Mouse (Mus musculus) heart, embryonic 10.5 days (tissue): ENCODE measurements around the gene Nol10. TPM values are rescaled to one million over a fixed set of nuclear protein-coding genes. Genes with fewer than 3 reads are reported as not detected.

Source experiments
- DNase-seq: peaks from one replicate; pipeline ENCODE4 v3.0.0-alpha.2; 2017; ENCODE audit warnings: low spot score
- H3K27ac ChIP-seq: fragments of 300-500 bp; sonication (generic); 2 replicates; pipeline ENCODE4 v1.5.1; 2016; ENCODE audit warnings: mild to moderate bottlenecking
- H3K27me3 ChIP-seq: fragments of 300-500 bp; sonication (generic); 2 replicates; pipeline ENCODE4 v1.6.1; 2016; ENCODE audit warnings: mild to moderate bottlenecking; ENCODE audit not compliant: poor library complexity, insufficient read depth, severe bottlenecking
- H3K36me3 ChIP-seq: fragments of 300-500 bp; sonication (generic); 2 replicates; pipeline ENCODE4 v1.6.1; 2016; ENCODE audit warnings: mild to moderate bottlenecking, moderate library complexity
- H3K4me1 ChIP-seq: fragments of 300-500 bp; sonication (generic); 2 replicates; pipeline ENCODE4 v1.6.1; 2016; ENCODE audit warnings: mild to moderate bottlenecking
- H3K4me3 ChIP-seq: fragments of 300-500 bp; sonication (generic); 2 replicates; pipeline ENCODE4 v1.5.1; 2016; ENCODE audit warnings: mild to moderate bottlenecking, moderate library complexity
- H3K9me3 ChIP-seq: fragments of 300-500 bp; sonication (generic); 2 replicates; pipeline ENCODE4 v1.6.1; 2016; ENCODE audit warnings: mild to moderate bottlenecking, moderate library complexity
- WGBS: fragments of 180-500 bp; shearing (Covaris S2); methylation state at CpG from one replicate; pipeline ENCODE4 v1.1.7; 2016; 5-methylcytosine and 5-hydroxymethylcytosine counted together
- polyA plus RNA-seq: library from polyadenylated mRNA; unstranded; fragments of >200 nt; fragmentation: Nextera tagmentation; extraction: Ambion mirVana; gene quantifications from 2 replicates; pipeline ENCODE4 v1.2.1, GENCODE M21; 2016

Nol10 gene
- polyA plus RNA-seq, 1 experiment from 2014 or later: 25.6 TPM

GRCm38 (mm10) chr12:17339114-17339905 lies 8.9 kb upstream of the Nol10 start:
- Histone ChIP-seq H3K36me3 (no peaks in the 10 kb centered on the region), H3K27ac (no peak overlapping the region), H3K4me1 (no peaks in the 10 kb centered on the region), H3K9me3 (no peaks in the 10 kb centered on the region), H3K27me3 (no peaks in the 10 kb centered on the region), H3K4me3 (no peak overlapping the region)
- WGBS: 55% methylated on average over 3 of the region's 3 CpGs
- DNase-seq: no peak

GRCm38 (mm10) chr12:17347327-17348047 lies 771 bp upstream of the Nol10 start:
- peaks cover 10% of the 10 kb centered on the region for H3K4me1 ChIP-seq
- peak overlapping the region; percentile 75 for H3K4me3 ChIP-seq
- H3K36me3 ChIP-seq: peaks cover 21% of the 10 kb centered on the region
- peak overlapping the region; percentile 89 for H3K27ac ChIP-seq
- no peaks in the 10 kb centered on the region for H3K27me3 ChIP-seq
- no peak for DNase-seq
- no peaks in the 10 kb centered on the region for H3K9me3 ChIP-seq
- 36% methylated on average over 11 of the region's 11 CpGs for WGBS

GRCm38 (mm10) chr12:17350106-17350505 lies 1.8 kb downstream of the Nol10 start:
- Histone ChIP-seq H3K36me3 (peaks cover 46% of the 10 kb centered on the region), H3K27me3 (no peaks in the 10 kb centered on the region), H3K4me1 (peaks cover 10% of the 10 kb centered on the region), H3K4me3 (no peak overlapping the region), H3K9me3 (no peaks in the 10 kb centered on the region), H3K27ac (no peak overlapping the region)
- no peak for DNase-seq

- H3K4me3 ChIP-seq: no peak overlapping the region
- H3K4me1 ChIP-seq: no peaks in the 10 kb centered on the region
- peaks cover 86% of the 10 kb centered on the region for H3K36me3 ChIP-seq
- WGBS: 86% methylated on average over 4 of the region's 4 CpGs
- no peaks in the 10 kb centered on the region for H3K27me3 ChIP-seq
- no peak overlapping the region for H3K27ac ChIP-seq
- H3K9me3 ChIP-seq: no peaks in the 10 kb centered on the region
- no peak for DNase-seq
These were observed 8.6 kb downstream of the Nol10 start for GRCm38 (mm10) chr12:17356853-17357252.

- H3K36me3 ChIP-seq: peaks cover 87% of the 10 kb centered on the region
- H3K27me3 ChIP-seq: no peaks in the 10 kb centered on the region
- no peaks in the 10 kb centered on the region for H3K4me1 ChIP-seq
- no peak for DNase-seq
- no peaks in the 10 kb centered on the region for H3K9me3 ChIP-seq
- WGBS: 95% methylated on average over 5 of the region's 5 CpGs
- H3K27ac ChIP-seq: no peak overlapping the region
- no peak overlapping the region for H3K4me3 ChIP-seq
These were observed 9.5 kb downstream of the Nol10 start for GRCm38 (mm10) chr12:17357795-17358194.

GRCm38 (mm10) chr12:17358981-17359380 lies 10.7 kb downstream of the Nol10 start:
- H3K36me3 ChIP-seq: peaks cover 87% of the 10 kb centered on the region
- no peaks in the 10 kb centered on the region for H3K27me3 ChIP-seq
- WGBS: 90% methylated on average over 9 of the region's 9 CpGs
- H3K9me3 ChIP-seq: no peaks in the 10 kb centered on the region
- DNase-seq: no peak
- no peak overlapping the region for H3K4me3 ChIP-seq
- H3K4me1 ChIP-seq: no peaks in the 10 kb centered on the region
- H3K27ac ChIP-seq: no peak overlapping the region

GRCm38 (mm10) chr12:17360104-17360503 lies 11.8 kb downstream of the Nol10 start:
- Histone ChIP-seq H3K4me3 (no peak overlapping the region), H3K27me3 (no peaks in the 10 kb centered on the region), H3K4me1 (no peaks in the 10 kb centered on the region), H3K27ac (no peak overlapping the region), H3K36me3 (peaks cover 84% of the 10 kb centered on the region), H3K9me3 (no peaks in the 10 kb centered on the region)
- 83% methylated on average over 9 of the region's 9 CpGs for WGBS
- no peak for DNase-seq

- H3K9me3 ChIP-seq: no peaks in the 10 kb centered on the region
- no peak for DNase-seq
- 83% methylated on average over 4 of the region's 4 CpGs for WGBS
- H3K36me3 ChIP-seq: peaks cover 83% of the 10 kb centered on the region
- H3K4me3 ChIP-seq: no peak overlapping the region
- H3K27ac ChIP-seq: no peak overlapping the region
- H3K27me3 ChIP-seq: no peaks in the 10 kb centered on the region
- no peaks in the 10 kb centered on the region for H3K4me1 ChIP-seq
These were observed 12.4 kb downstream of the Nol10 start for GRCm38 (mm10) chr12:17360650-17361049.

GRCm38 (mm10) chr12:17362316-17362715 lies 14.1 kb downstream of the Nol10 start:
- Histone ChIP-seq H3K27me3 (no peaks in the 10 kb centered on the region), H3K4me3 (no peak overlapping the region), H3K36me3 (peaks cover 69% of the 10 kb centered on the region), H3K27ac (no peak overlapping the region), H3K4me1 (no peaks in the 10 kb centered on the region), H3K9me3 (no peaks in the 10 kb centered on the region)
- WGBS: 89% methylated on average over 5 of the region's 5 CpGs
- DNase-seq: no peak

- peak; percentile 80 for DNase-seq
- H3K27me3 ChIP-seq: no peaks in the 10 kb centered on the region
- H3K4me1 ChIP-seq: no peaks in the 10 kb centered on the region
- H3K36me3 ChIP-seq: peaks cover 66% of the 10 kb centered on the region
- 66% methylated on average over 5 of the region's 5 CpGs for WGBS
- no peak overlapping the region for H3K27ac ChIP-seq
- no peak overlapping the region for H3K4me3 ChIP-seq
- no peaks in the 10 kb centered on the region for H3K9me3 ChIP-seq
These were observed 18.7 kb downstream of the Nol10 start for GRCm38 (mm10) chr12:17366981-17367380.

- no peak overlapping the region for H3K27ac ChIP-seq
- H3K36me3 ChIP-seq: peaks cover 63% of the 10 kb centered on the region
- H3K27me3 ChIP-seq: no peaks in the 10 kb centered on the region
- H3K9me3 ChIP-seq: no peaks in the 10 kb centered on the region
- no peak for DNase-seq
- H3K4me3 ChIP-seq: no peak overlapping the region
- 95% methylated on average over 3 of the region's 3 CpGs for WGBS
- H3K4me1 ChIP-seq: no peaks in the 10 kb centered on the region
These were observed 20.9 kb downstream of the Nol10 start for GRCm38 (mm10) chr12:17369111-17369510.

- Histone ChIP-seq H3K36me3 (peaks cover 63% of the 10 kb centered on the region), H3K4me1 (no peaks in the 10 kb centered on the region), H3K27ac (no peak overlapping the region), H3K27me3 (no peaks in the 10 kb centered on the region), H3K9me3 (no peaks in the 10 kb centered on the region), H3K4me3 (no peak overlapping the region)
- WGBS: 92% methylated on average over 7 of the region's 7 CpGs
- no peak for DNase-seq
These were observed 21.5 kb downstream of the Nol10 start for GRCm38 (mm10) chr12:17369551-17370325.
